Mouse (Mus musculus): ENCODE measurements around the gene Mpig6b.
"Not testable (repeated sequence)": the region's sequence is repeated elsewhere in the genome, so short reads cannot be mapped to it uniquely, and the experiment has no call there.

The Mpig6b gene

DNA sequence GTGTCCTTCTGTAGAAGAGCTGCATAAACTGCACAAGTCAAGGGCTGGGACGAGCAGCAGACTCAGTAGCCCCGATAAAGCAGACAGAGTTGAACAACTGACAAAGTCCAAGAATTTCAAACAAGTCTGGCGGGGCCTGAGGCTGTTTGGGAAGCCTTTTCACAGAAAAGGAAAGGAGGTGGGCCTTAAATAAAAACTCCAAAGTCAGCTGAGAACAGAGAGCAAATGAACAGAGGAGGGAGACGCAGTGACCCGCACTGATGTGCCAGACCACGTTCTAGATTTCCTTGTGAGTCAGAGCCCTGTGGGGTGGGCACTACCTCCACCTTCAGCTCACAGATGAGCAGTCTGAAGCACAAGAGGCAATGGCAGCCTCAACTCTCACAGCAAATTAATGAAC, 31.1 kb downstream of the Mpig6b start:
- DNase-seq (ENCODE audit: low spot score) = no peak

DNA sequence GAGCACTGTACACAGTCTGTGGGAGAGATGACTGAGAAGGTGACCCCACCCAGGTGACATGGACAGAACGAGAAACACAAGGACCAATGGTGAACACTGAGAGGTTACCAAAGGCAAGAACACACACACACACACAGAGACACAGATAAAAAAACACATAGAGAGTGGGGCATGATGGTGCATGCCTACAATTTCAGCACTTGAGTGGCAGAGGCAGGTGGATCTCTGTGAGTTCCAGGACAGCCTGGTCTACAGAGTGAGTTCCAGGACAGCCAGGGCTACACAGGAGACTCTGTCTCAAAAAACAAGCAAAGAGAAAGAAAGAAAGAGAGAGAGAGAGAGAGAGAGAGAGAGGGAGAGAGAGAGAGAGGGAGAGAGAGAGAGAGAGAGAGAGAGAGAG, 32.3 kb downstream of the Mpig6b start:
- not testable (repeated sequence) for DNase-seq (ENCODE audit: low spot score)

DNA sequence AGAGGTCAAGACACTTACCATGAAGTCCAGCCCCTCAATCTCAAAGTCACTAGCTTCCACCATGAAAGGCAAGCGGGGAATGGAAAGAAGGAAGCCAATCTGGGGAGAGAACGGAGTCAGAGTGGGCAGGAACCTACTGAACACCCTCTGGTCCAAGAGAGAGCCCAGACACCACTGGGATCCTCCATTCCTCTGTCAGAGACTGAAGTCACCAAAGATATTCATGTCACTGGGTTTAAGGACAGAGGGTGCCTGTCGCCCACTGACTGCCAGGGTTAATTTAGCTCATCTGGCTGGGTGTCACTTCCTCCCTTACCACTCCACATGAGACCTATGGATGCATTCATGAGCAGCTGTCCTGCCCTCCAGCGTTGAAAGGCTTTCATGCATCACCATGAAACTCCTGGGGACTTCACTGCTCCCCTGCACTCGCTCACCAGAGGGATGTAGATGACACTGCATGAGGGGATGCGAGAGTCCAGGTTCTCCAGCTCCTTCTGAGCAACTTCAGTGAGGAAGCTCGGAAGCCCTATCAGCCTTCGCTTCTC, 33.6 kb downstream of the Mpig6b start:
- DNase-seq (ENCODE audit: low spot score) = no peak

DNA sequence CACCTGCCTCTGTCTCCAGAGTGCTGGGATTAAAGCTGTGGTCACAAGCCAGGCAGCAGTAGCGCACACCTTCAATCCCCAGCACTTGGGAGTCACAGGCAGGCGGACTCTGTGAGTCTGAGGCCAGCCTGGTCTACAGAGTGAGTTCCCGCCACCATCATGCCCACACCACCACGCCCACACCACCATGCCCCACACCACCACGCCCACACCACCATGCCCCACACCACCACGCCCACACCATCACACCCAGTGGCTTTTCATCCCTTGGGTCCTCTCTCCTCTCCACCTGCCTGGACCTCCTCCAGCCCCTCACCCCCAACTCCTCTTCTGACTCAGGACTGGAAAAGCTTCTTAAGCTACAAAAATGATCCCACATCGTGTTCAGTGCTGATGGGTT, 34.1 kb downstream of the Mpig6b start:
- no peak for DNase-seq (ENCODE audit: low spot score)

DNA sequence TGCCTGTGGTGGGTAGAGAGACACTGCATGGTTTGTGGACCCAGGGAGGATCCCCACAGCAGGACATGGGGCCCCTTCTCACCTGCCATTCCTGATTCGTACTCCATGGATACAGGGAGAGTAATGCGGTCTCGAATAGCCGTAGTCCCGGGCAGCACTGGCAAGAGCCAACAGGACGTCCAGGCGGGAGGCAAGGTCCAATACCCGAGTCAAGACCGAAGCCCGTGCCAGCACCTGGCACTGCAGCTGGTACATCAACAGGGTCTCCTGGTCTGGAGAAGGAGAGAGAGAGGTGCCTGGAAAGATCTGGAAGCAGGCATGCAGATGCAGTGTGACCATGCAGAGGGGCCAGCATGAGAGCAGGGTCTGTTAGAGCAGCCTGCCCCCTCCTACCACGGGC, 34.7 kb downstream of the Mpig6b start:
- DNase-seq (ENCODE audit: low spot score) = no peak

DNA sequence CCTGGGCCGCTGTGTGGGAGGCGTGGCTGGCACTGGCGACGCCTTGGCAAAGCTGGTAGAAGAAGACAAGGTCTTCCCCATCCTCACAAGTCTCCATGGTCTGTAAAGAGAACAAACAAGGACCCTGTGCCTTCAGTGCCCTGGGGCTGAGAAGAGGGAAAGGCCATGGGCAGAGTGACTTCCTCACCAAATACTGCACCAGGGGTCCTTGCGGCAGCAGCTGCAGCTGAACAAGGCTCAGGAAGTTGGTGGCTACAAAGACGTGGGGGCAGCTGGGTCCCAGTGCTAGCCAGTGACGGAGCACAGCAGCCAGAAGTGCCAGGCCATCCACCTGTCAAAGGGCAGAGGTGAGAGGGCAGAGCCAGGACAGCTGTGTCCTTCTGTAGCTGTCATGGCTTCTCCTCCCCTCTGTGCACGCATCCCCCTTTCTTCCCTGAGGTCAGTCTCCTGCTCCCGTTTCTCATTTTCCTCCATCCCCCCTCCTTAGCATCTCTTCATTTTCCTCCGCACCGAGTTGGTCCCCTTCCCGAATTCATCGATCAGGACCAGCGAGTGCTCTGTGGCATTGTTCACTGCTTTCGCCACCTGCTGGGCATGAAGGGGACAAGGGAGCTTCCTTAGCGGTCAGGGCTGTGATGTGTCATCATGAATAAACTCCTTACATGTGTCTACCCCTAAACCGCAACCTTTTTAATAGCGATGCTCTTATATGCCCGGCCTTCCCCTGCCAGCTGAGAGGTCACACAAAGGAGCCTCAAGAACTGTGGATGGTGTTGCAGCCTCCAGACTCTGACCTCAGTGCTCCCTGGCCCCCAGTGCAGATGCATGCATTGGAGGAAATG, 36.1 kb downstream of the Mpig6b start:
- no peak for DNase-seq (ENCODE audit: low spot score)

DNA sequence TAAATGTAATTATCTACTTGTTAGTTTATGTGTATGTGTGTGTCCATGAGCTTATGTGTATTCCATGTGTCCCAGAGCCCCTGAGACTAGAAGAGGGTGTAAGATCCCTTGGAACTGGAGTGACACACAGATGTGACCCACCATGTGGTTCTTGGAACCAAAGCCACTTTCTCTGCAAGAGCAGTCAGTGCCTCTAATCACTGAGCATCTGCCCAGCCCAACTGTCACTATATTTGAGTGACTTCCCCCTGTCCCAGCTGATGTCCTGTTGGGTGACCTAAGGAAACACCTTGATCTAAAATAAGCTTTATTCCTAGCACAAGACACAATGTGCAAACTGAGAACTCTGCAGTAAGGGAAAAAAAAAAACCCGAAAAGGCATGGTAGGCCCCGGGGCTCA, 37.7 kb downstream of the Mpig6b start:
- no peak for DNase-seq (ENCODE audit: low spot score)

DNA sequence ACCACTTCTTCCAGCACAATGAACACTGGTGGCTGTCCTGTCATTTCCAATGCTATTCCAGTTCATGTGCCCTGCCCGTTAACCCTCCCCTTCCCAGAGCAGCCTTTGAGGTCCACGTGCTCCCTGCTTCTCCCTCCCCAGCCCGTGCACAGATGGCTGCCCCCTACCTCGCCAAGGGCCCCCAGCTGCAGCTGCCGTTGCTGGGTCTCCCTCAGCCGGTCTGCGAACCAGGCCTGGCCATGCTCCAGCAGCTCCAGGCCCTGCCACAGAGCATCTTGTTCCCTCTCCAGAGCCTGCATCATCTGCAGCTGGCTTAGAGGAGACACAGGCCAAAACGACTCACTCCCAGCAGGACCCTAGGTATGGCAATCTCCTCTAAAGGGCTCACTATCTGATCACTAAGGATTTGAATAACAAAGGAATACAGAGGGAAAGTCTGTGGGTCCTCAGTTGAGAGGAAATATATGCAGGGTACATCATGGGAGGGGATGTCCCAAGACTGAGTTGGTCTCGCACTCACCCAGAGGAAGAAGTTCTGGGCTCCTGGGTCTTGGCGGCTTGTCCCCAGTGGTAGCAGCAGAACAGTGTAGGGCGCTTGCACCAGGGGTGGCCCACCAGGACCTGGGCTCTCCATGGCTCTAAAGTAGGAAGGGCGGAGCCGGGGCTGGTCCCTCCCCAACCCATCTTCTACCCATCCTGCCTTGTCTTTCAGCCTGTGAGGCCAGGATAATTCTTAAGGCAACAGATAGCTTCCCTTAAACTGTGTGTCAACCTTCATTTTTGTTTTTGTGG, 38.5 kb downstream of the Mpig6b start, which contains the start of gene Sapcd1:
Gene Sapcd1 (minus strand): TSS at position 740 of the 792 bp plus-strand sequence.
- DNase-seq (ENCODE audit: low spot score) = peak; percentile 58

DNA sequence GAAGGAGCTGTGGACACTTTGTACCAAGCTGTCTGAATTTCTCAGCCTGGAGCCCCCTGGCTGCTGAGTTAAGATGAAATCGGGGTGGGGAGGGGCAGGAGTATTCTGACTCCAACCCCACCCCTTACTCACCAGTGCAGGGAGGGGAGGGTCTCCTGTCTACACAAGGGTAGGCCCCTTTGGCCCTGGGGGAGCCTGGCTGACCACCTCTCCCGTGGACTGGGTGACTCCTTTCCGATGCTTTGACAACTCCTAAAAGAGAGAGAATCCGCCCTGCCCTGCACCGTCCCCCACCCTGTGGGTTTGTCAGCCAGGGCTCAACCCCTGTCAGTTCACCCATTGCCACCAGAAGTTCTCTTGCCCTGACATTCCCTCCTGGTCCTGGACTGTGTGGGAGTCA, 39.8 kb downstream of the Mpig6b start:
- DNase-seq (ENCODE audit: low spot score) = no peak

DNA sequence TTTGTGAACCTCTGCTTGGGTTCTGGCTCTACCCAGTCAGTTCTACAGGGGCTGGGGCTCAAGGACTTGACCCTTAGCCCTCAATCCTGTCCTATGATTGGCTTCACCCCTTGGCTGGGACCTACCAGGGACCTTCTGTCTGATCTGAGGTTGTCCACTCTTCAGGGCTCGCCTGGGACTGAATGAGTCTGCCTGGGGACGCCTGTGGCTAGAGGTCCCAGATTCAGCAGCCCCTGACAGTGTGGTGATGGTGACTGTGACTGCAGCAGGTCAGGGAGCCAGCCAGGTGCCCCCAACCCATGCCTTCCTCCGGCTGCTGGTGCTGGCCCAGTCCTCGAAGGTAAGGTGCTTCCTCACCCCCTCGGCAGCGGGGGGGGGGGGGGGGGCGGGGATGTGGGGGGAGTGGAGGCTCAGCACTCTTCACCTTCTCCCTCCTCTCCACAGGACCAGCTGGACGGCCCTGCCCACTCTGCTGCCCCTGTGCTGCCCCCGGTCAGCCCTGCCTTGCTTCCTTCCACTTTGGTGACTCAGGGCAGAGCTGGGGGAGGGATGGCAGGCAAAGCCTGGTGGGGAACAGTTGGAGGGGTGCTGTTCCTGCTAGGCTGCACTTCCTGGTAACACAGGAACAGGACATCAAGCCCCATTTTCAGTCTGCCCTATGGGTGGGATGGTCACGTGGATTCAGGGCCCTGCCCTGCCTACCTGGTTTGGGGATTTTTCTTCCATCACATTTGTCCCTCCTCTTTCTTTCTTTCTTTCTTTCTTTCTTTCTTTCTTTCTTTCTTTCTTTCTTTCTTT, 41.1 kb downstream of the Mpig6b start:
- no peak for DNase-seq (ENCODE audit: low spot score)

DNA sequence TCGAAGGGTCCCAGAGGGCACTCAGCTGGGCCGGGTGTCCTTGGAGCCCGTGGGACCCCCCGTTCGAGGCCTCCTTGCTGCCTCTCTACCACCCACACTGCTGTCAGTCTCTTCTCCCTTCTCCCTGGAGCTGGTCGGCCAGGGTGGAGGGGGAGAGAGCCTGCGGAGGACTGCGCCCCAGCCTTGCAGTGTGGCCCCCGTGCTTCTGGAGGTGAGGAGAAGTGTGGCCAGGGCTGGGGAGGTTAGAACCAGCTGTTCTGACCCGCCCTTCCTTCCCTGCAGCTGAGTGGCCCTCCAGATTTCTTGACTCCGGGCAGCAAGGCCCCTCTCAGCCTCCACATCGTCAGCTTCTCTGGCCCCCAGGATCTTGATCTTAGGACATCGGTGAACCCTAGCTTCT, 41.7 kb downstream of the Mpig6b start:
- no peak for DNase-seq (ENCODE audit: low spot score)

DNA sequence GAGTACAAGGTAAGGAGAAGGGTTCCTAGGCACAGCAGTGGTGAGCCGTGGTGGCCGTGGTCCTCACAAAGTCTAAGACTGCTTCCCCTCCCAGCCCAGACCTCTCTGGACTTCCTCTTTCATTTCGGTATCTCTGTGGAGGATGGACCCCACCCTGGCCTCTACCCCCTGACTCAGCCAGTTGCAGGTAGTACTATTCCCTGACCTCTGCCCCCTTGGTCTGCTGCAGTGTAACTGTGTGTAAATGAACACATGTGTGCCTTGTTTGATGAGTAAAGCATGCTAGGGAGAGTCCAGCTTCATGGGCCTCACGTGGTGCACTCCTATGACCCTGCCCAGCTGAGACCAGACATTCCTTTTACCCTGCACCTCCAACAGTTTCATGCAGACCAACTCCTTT, 42.2 kb downstream of the Mpig6b start:
- DNase-seq (ENCODE audit: low spot score) = no peak

DNA sequence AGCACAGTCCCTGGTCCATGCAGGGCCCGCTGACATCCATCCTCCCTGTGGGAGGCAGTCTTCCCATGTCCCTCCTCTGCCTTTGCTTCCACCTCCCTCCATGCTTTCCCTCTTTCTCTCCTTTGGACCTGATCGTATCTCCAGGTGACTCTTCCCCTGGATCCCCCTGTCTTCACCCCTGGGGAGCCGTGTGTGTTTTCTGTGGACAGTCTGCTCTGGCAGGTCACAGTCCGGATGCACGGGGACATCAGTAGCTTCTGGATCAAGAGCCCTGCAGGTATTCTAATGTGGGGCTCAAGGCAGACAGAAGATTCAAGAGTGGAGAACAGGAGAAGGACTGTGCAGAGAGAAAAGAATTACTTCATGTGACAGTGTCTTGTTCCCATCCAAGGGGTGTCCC, 42.8 kb downstream of the Mpig6b start:
- DNase-seq (ENCODE audit: low spot score) = no peak

DNA sequence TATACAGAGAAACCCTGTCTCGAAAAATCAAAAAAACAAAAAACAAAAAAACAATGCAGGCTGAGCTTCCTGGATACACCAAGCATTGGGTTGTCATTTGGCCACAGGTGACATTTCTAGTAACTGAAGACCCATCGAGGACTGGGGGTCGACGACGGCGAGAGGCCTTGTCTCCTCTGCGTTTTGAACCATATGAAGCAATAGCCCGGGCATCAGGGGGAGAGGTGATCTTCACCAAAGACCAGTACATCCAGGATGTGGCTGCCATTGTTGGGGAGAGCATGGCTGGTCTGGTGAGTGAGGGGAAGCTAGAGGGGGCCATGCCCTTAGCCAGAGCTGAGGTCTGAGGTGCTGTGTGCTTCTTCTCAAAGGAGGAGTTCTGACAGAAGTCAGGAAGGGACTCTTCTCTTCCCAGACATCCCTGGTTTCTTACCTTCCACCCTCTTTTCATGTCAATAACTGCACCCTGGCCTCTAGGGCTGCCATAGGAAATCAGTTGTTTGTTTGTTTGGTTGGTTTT, 43.4 kb downstream of the Mpig6b start:
- no peak for DNase-seq (ENCODE audit: low spot score)

DNA sequence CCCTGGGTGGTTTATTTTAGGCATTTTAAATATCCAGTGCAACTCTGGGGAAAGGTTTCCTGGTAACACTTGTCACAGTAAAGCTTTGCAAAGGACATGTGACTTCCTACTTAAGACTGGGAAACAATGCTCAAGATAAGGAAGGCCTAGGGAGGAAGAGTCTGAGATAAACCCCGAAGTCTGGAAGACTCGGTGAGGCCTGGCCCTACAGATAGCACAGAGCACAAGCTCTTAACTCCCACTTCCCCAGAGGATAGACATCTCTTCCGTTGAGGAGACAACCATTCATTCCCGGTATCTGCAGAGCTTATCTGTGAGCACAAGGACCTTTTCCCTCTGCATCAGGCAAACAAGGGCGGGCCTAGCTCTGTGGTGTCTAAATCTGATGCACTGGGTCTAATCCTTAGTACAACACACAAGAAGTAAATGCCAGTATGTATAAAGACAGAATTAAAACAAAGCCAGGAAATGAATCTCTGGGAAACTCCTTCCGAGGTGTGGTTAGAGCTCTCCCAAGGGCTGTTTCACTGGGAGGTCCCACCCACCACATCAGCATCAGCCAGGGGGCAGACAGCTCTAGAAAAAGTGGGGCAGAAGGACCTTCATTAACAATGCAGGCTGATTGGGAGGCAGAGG, 44.0 kb downstream of the Mpig6b start:
- DNase-seq (ENCODE audit: low spot score) = no peak

DNA sequence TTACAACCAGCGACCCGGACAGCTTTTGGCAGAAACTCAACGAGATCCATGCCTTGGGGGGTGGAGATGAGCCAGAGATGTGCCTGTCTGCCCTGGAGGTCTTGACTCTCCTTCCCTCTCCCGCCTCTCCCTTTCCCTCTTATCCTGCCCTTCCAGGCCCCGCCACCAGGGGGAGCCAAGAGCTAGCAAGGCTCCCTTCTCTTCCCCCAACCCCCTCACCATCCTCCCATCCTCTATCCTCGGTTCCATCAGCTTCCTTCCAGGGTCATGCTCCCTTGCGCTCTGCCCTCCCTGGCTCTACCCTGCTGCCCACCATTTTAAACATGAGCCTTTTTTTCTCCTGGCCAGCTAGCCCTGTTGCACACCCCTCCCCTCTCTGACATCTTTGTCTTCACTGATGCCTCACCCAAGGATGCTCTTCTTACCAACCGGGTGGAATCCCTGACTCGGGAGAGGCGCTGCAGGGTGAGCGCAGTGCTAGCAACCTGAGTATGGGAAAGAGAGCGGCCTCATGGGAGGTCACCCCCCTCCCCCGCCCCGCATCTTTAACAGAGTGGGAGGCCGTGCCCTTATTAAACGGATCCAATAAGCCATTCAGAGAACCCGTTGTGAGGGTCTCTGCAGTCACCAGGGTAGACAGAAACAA, 44.7 kb downstream of the Mpig6b start:
- peak; percentile 79 for DNase-seq (ENCODE audit: low spot score)

DNA sequence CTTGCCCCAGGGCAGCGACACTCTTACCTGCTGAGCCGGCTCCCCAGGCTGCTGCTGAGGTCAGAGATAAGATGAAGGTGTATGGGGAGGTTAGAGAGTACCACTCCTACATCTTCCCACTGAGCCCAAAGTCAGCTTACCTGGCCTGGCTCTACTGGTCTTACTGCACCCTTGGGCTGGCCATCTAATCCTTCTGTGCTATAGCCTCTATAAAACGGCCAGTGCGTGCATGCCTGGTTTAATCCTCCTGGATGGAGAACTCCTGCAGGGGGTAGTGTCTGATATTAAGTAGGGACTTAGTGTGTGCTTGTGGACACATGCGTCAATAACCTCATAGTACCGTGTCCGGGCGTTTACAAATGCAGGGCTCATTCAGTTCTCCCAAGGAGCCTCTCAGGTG, 45.4 kb downstream of the Mpig6b start:
- no peak for DNase-seq (ENCODE audit: low spot score)

DNA sequence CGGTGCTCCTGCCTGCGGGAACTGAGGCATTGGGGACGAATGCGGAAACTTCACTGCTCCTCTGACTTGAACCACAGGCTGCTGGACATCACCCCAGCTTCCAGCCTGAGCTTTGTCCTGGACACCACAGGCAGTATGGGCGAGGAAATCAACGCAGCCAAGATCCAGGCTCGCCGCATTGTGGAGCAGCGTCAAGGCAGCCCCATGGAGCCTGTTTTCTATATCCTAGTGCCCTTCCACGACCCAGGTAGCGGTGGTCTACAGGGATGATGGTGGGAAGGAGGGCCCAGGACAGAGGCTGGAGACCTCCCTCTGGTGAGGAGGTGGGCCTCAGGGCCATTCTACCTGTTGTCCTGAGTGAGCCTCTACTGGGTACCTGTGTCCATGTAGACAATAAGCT, 46.1 kb downstream of the Mpig6b start:
- no peak for DNase-seq (ENCODE audit: low spot score)

DNA sequence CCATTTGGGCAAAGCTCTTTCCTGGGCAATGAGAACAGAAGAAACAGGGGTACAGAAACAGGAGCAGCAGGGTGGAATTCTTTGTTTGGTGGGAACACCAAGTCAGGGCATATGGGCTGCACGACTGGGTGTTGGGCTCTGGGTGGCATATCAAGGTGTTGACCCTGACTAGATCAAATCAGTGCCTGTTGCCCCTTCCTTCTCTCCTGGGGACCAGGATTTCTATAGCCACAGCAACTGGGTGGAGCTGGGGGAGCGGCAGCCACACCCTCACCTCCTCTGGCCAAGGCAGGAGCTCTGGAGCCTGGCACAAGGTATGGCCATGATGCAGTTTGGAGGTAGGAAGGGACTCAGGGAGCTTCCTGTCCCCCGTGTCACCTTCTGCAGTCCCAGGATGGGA, 47.8 kb downstream of the Mpig6b start:
- no peak for DNase-seq (ENCODE audit: low spot score)

DNA sequence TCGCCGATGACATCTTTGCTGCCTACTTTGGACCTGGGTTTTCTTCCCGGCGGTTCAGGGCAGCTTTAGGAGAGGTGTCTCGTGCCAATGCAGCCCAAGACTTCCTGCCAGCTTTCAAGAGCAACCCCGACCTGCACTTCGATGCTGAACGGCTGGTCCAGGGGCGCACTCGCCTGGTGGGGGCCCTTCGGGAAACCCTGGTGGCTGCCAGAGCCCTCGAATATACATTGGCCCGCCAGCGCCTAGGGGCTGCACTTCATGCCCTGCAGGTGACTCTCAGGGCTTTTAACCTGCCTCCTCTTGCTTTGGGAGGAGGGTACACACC, 48.3 kb downstream of the Mpig6b start:
- no peak for DNase-seq (ENCODE audit: low spot score)

Measured in left cerebral cortex, adult 11 months (tissue).